Mouse (Mus musculus) lung, postnatal 14 days (tissue): ENCODE data around the gene Ttc36.

Experiments used
- DNase-seq: peaks from one replicate; pipeline ENCODE4 v3.0.0; 2021

Gene Ttc36

DNA sequence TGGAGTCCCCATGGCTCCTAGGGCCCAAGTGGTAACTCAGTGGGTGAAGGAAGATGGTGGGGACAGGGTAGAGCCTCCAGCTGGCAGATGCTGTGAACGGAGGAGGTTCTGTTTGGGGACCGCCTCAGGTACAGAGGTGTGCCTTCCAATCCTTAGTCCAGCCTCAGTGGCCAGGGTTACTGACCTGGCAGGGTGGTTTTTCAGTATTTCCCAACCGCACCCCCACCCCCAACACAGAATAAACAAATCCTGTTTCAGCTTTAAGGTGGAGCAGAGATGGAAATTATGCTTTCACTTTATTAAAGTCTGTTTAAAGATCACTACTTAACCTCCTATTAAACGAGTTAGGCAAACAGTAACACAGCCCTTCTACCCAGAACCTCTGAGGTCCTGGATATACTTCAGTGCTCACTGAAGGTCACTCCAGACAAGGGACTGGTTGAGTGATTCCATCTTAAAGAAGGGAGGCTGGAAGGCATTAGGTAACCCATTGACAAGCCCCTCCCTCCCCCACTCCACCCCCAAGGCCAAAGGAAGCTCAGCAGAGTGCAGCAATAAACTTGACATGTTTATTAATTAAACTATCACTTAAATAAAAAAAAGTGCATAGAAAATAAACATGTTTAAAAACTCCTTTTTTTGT, at the start of gene Ttc36:
TSS of gene Ttc36 (minus strand) at position 265 of the 643 bp plus-strand sequence.
- DNase-seq, result peak; percentile 45

DNA sequence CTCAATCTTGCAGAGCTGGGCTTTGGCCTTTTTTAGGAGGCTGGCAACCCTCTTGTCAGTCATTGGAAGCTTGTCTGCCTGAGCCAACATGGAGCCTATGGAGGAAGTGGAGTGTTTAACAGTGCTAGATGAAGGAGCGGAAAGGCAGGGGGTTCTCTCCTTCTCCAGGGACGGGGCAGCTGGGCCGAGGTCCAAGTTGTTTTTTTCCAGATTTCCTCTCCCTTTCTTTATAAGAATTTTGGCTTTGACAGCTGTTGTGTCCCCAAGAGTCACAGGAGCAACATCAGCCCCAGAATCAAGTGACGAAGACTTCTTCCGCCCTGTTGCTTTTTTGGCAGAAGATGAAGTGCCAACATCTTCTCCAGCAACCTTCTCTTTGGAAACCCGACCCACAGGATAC, 44.6 kb upstream of the Ttc36 start:
- no peak for DNase-seq

DNA sequence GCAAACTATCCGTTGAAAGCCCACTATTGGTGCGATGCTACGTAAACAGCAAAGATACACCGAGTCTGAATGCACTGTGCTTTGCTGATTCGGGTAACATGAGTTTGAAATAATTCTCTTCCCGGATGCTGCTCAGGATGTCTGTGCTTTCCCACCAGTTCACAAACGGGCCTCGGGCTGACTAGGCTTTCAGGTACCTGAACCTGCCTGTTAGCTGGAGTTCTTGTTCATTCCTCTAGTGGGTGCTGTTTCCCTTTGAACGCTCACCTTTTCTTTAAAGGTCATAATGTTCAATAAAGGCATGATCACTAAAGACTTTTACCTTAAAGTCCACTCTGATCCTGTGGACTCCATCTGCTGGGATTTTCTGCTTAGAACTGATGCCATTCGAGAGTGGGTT, 38.4 kb upstream of the Ttc36 start:
- DNase-seq, result peak; percentile 20

DNA sequence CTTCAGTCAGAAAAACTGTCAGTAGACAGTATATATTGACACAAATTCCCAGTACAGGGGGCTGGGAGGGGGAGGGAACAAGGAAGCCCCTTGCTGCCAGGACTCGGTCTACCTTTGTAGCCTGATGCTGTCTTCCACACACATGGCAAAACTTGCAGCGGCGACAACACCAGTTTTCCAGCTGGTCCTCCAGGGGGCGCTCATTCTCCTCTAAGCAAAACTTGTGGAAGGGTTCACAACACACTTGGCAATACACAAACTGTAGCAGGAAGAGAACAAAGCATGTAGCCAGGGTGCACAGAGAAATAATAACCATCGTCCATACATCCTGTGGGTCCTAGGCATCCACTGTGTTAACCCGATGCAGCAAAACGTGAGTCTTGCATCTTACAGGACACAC, 33.6 kb upstream of the Ttc36 start:
- peak; percentile 81 for DNase-seq

DNA sequence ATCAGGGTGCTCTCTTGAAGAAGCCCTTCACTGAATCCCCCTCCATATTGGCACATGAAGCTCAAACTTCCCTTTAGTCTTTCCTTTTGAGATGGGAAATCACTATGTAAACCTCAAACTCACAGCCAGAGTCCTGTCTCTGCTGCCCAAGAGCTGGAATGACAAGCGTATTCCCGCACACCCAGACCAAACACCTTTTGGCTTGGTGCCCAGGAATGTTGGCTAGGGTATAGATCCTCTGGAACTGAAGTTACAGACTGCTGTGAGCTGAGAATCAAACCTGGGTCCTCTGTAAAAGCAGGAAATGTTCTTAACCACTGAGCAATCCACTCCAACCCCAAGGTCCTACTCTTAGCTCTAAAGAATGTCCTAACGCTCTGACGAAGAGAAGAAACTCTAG, 29.5 kb upstream of the Ttc36 start:
- peak; percentile 48 for DNase-seq

DNA sequence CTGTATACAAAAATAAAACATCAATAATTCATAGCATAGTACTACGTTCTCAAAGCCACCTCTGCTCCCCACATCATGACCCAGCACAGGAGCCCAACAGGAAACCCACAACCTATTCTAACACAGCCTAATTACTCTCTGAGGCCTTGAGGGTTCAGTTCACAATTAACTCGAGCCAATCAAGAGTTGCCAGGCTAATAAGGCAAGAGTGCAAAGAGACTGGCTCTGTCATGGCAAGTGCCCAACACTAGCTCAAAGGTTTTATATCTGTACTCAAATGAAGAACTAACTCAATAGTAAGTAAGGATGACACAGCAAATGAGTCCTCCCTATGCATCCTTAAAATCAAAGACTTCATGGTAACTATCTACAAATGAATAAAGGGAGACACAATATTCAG, 27.6 kb upstream of the Ttc36 start:
- DNase-seq, result no peak

DNA sequence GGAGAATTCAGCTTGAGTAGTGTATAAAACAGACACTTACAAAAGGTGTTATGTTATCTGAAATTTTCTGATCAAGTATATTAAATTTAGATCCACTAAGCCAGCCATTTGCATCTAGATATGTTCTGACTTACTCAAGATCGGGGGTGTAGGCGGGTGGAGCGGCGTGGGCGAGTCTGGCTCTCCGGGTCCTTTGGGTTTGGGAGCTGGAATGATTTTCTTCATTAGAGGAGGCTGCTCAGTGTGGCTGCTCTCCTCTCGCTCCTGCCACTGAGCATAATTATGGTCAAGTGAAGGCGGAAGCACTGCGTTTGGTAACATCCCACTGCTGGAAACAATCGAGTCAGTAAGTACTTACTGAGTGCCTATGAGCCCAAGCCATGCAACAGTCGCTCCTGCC, 26.1 kb upstream of the Ttc36 start:
- DNase-seq, result no peak

DNA sequence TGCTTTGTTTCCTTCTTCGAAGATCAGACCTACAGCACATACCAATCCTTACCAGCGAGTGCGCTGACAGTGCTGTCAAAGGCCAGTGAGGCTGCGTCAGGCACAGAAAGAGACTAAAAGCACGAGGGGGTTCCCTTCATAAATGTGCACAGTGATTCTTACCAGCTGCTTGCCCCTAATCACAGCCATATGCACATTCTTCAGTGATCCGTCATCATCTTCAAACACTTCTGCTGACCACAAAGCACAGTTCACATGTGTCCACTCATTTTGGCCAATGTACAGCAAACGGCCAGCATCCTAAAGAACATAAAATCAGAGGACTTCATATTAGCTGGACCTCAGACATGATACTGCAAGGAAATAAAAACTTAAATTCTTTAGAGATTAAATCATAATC, 23.8 kb upstream of the Ttc36 start:
- DNase-seq, result no peak

DNA sequence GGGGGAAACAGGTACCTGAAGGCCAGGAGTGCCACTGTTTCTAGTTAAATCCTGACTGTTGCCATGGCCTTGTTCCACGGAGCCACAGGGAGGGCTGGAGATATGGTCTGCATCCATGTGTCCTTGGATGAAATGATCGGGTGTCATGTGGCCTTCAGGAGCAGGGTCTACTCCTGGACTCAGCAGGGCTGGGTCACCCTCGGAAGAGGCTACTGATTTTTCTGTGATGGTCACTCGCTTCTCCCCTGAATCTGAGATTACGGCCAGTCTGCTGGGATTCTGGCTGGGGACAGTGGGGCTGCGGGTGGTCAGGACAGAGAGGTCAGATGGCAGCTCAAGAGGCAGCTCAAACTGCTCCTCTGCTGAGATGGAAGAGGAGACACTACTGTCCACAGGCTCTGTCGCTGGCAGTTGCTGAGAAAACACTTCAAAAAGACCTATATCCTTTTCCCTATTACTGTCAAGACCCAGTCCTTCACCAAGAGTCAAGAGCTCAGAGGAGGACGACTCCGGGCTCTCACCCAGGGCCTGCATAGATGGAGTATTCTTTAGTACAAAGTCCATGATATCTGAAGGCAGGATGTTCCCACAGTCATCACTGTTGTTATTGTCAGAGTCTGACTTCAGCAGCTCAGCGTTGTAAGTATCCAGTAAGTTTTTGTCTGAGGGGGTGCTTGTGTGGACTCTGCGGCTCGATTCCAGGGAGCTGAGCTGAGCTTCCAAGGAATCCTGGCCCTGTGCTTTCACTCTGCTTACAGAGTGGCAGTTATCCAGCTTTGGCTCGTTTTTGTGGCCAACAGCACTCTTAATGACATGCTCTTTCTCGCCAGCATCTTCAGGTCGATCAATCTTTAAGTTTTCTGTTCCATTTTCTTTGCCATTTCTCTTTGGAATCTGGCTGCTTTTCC, 17.3 kb upstream of the Ttc36 start:
- DNase-seq, result peak; percentile 32

DNA sequence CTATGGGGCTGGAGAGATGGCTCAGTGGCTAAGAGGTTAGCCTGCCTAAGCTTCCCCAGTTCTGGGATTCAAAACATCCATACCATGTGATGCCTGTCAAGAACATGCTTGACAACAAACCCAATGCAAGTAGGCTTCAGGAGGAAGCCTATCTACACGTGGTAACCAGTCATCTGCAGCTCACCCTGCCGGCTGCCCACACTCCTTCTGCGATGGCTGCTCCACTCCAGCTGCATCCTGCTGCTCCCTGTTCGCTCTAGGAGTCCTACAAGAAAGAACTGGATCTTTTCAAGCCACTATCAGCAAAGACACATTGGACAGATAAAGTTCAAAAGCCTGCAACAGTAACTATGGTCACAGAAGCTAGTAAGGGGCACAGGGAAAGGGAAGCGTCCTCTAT, 14.7 kb upstream of the Ttc36 start:
- DNase-seq, result no peak

DNA sequence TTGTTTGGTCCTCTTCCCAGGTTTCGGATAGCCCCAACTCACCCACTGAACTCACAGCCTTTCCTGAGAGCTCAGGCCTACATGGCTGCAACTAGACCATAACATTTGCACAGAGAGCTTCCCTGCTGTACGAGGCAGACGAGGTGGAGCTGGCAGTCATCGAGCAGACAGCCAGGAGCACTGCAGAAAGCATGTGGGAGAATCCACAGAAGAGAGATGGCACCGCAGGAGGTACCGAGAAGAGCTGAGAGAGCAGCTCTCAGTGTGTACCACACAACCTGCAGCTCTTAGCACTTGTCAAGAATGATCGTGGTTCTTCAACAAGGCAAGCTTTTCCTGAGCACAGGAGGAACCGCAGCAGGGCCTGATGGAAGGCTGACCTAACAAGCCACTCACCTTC, 11.3 kb upstream of the Ttc36 start:
- DNase-seq, result no peak

DNA sequence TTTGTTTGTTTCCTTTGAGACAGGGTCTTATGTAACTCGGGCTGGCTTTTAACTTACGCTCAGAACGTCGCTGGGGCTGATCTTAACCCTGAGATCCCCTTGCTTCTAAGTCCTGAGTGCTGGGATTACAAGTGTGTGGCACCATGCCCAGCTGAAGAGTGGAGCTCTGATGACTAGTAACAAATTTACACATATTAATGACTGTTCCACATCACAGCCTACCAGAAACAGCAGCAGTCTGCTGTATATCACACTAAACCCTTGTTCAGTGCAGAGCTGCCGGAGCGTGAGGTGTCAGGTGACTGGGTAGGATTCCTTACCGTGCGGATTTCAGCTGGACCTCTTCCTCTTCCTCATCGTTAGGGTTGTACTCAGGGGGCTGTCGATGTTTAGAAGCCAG, 7.4 kb upstream of the Ttc36 start:
- DNase-seq, result peak; percentile 16

DNA sequence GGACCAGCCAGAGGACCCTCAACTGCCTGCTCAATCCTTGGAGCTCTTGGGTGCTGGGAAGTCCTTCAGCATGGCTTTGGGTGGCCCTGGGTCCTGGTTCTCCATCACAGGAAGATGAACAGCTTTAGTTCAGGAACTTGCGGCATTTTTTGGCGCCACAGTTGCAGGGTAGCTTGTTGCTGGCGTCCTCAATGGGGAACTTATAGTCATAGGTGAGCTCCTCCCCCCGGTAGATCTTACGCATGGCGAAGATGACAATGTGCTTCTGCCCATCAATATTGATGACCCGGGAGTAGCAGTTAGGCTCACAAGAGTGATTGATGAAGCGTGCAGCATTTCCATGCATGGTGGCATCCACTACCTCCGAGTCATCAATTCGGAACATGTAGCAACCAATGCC, 4.9 kb upstream of the Ttc36 start:
- DNase-seq, result no peak

DNA sequence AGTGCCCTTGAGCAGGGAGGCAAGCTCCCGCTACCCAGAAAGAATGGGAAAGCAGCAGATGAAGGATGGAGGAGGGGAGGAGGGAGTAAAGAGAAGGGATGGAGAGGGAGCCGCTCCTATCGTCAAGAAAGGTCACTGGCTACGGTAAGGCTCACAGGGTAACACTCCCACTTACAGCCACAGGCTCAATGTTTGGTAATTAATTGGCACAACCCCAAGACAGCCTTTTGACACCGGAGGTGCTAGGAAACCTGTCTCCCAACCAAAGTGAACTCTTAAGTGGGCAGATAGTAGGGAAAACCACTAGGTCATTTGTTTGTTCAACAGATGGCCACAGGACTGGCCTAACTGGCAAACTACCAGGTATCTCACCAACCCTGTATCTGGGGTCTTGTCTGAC, 4.3 kb upstream of the Ttc36 start:
- DNase-seq, result no peak

DNA sequence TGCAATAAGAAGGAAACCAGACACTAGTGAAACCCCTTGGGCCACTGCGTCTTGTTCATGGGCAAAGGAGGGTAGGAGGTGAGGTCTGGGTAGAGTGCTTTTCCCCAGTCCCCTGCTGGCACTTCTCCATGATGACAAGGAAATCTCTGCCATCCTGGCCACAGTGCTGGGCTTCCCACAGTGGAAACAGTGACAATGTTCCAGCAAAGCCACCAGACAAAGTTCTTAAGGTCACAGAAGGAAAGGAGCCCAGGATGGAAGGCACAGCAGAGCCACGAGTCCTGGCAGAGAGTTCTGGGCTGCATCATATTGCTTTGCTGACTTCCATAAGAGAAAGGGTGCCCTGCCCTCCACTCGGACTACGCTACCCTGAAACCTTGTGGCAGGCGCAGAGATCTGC, 2.7 kb upstream of the Ttc36 start:
- no peak for DNase-seq

DNA sequence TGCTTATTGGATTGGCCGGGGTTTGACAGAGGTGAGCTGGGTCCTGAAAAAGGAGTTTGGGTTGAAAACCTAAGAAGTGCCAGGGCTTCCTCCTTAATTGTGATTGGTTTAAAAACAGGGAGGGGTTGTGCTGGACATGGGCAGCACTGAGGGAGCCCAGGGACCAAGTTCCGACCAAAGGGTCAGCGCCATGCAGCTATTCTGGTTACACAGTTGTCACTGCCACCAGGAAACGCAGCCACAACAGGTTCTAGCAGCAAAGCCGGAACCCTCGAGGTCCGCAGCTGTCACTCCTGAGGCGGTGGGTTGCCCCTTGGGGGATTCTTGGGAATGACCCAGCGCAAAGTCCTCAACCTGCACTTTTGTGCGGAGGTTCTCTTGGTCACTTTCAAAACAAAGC, 1.8 kb upstream of the Ttc36 start:
- no peak for DNase-seq

DNA sequence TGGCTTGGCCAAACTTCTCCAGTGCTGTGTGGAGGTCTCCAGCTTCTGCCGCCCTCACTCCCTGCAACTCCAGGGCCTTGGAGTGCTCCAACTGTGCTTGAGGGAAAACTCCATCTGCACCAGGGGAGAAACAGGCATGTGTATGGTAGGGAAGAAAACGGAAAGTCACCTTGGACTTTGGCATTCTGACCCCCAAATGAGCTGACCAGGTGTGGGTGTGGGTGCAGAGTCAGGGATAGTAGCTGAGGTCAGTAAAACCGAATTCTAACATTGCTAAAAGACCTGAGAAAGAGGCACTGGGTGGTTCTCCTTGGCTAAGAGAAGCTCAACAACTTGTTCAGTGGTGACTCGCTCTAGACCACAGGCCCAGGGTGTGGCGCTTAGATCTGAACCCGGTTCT, 1.2 kb downstream of the Ttc36 start:
- no peak for DNase-seq

DNA sequence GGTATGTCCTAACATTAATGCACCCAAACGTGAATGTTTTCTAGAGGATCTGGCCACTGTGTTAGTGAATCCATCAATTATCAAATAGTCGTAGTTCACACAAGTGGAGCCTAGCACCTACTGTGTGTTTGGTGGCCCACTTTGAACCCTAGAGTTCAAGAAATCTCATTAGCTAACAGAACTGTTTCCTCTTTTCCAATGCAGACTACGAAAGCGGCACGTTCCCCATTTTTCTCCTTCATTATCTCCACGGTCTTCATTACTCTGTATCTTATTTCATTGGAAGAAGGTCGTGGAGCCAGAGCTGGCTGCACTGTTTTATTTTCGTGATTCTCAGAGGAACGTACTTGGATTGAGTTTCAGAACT, 2.9 kb downstream of the Ttc36 start:
- DNase-seq, result no peak

DNA sequence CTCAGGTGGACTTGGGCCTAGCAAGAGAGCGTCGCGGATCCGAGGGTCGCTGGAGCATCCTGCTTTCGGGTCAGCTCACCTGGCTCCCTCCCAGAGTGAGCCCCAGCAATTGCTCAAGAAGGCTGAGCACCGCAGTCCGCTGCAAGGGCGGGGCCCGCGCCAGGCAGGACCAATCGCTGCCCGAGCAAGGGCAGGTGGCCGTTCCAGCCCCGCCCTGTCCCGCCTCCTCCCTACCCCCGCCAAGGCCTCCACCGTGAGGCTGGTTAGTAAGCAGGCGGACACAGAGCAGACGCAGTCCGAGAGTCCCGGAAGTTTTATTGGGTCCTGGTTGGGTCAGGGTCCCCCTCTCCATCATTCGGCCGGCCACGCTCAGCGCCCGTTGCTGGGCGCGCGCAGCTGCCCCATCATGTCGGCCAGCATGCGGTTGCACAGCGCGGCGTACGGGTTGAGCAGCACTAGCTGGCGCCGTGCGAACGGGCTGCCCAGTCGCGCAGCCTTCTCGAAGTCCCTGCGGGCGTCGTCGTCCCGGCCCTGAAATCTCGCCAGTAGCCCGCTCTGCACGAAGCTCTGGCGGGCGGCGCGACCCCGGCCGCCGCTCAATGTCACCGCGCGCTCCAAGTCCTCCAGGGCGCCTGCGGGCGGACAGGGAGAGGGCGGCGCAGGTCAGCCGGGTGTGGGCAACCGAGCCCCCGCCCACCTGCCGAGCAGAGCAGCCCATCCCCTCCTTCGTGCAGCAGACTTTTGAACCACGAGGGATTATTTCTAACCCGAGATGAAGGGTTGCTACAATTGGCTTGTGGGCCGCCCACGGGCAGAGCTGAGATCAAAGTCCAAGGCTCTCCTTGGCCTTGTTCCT, 3.5 kb downstream of the Ttc36 start, which contains the start of gene Tmem25:
TSS of gene Tmem25 (minus strand) at position 206 of the 856 bp plus-strand sequence.
- peak; percentile 82 for DNase-seq

DNA sequence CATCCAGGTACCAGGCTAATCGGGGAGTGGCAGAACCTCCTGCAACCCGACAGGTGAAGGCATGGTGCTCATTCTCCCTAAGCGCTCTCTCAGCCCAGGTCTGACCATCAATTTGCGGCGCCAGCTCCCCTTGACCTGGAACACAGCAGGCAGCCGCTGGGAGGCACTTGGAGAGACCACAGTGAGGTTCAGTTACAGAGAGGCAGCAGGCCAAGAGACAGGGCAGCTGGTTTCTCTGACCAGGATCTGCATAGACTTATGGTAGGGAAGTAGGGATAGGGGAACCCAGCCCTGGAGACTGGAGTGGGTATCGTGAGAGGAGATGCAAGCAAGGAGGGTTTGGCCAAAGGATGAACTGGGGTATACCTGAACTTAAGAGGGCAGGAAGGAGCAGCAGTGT, 4.6 kb downstream of the Ttc36 start:
- no peak for DNase-seq

DNA sequence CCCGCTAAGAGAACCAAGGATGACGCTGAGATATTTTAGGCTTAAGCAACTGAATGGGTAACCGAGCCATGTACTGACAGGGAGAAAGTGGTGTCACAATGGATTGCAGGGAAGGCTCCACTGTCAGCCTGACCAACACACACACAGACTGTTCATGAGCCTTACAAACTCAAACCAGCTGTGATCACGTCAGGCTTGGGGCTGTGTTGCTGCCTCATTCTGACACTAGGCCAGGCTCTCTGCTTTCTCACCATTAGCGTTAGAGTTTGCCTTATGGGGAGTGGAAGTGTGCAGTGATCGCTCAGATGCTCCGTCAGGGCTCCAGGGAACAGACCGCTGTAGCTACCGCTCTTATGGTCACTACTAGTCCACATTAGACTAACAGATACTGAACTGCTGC, 10.0 kb downstream of the Ttc36 start:
- DNase-seq, result no peak

DNA sequence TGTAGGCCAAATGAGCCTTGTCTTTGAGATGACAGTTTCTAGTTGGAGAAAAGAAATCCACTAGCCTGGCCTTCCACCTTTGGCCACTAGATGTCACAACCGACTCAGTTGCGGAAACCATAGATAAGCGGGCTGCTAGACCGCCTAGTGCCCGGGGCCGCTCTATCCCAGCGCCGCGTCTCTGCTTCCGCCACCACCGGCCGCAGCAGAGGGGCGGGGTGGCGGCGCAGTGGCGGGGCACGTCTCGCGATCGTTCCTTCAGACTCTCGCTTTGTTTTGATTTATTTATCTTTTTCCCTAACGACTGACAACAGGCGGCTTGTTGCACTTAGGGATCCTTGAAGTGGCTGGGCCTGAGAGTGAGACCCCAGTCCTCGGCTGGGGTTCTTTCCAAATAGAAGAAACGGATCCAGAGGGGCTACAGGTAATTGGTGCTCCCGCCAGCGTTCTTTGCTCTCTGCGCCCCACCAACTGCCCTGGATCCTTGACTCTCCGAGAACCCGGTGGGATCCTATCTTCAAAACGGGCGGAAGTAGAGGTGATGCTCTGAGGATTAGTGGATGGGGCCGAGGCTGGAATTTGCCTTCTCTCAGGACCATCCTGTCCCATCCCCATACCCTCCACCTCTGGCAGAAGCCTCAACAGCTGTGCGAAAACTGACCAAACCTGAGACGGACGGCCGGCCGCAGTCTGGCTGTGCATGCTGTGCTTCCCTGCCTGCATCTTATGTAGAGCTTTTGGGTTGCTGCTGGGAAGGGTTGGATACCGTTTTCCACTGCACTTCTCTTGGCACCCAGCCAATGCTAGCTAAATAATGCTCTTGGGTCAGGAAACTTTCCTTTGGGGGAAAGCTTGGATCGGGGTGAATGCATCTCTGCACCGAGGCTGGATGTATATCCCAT, 29.9 kb downstream of the Ttc36 start:
- DNase-seq, result peak; percentile 94

DNA sequence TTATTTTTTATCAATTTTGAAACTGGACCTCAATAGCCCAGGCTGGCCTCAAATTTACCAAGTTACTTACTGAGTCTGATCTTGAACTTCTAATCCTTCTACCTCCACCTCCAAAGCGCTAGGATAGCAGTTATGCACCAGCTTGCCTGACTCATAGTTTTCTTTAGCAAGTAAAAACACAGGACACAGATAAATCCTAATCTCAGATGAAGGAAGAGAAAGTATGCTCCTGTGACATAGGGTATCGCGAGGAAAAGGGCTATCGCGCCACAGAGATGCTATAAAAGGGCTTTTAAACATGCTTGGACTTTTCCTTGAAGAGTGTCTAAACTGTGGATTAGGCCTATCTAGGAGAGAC, 30.5 kb downstream of the Ttc36 start:
- no peak for DNase-seq
